Mouse (Mus musculus) megakaryocyte-erythroid progenitor cell, adult 5-6 weeks (primary cell): ENCODE data around the gene Topbp1. TPM values are rescaled to one million over a fixed set of nuclear protein-coding genes. Genes with fewer than 3 reads are reported as not detected.

Experiments
- ATAC-seq: replicated peaks from 2 replicates; pipeline ENCODE4 v1.8.0; 2016; ENCODE audit warnings: mild to moderate bottlenecking, inconsistent platforms; ENCODE audit not compliant: severe bottlenecking, poor library complexity, low FRiP score, low TSS enrichment
- total RNA-seq, 2 experiments: library from RNA; stranded (forward) in 1 of 2; stranded (reverse) in 1 of 2; fragments of 200-1000, 215-1000 nt in 1 of 2; fragments of >200 nt in 1 of 2; fragmentation: Nextera tagmentation in 1 of 2; gene quantifications; 2 replicates each; pipeline ENCODE4 v1.2.3; 2014 to 2017

The Topbp1 gene
- total RNA-seq, 2 experiments from 2014 or later: 141 to 238 TPM

GRCm38 (mm10) chr9:103380566-103380965 lies 75.6 kb downstream of the Topbp1 start:
- ATAC-seq: no peak

- ATAC-seq: no peak
These were observed 78.0 kb downstream of the Topbp1 start for GRCm38 (mm10) chr9:103382989-103383388.

GRCm38 (mm10) chr9:103383576-103383975 lies 78.6 kb downstream of the Topbp1 start:
- no peak for ATAC-seq

GRCm38 (mm10) chr9:103384141-103384796 lies 79.3 kb downstream of the Topbp1 start:
- ATAC-seq: no peak

- ATAC-seq: no peak
These were observed 80.6 kb downstream of the Topbp1 start for GRCm38 (mm10) chr9:103385600-103385999.

- ATAC-seq: no peak
These were observed 81.6 kb downstream of the Topbp1 start for GRCm38 (mm10) chr9:103386573-103386972.

- no peak for ATAC-seq
These were observed 82.1 kb downstream of the Topbp1 start for GRCm38 (mm10) chr9:103387011-103387653.

GRCm38 (mm10) chr9:103389261-103389660 lies 84.2 kb downstream of the Topbp1 start:
- no peak for ATAC-seq

- ATAC-seq: no peak
These were observed 86.9 kb downstream of the Topbp1 start for GRCm38 (mm10) chr9:103391796-103392372.

- ATAC-seq: no peak
These were observed 88.2 kb downstream of the Topbp1 start for GRCm38 (mm10) chr9:103393256-103393655.

- ATAC-seq: no peak
These were observed 93.6 kb downstream of the Topbp1 start for GRCm38 (mm10) chr9:103398509-103399157.

Other genes with a start within 250 kb of the Topbp1 start
- gene Rab6b, start 193.4 kb upstream of the Topbp1 start, total RNA-seq (2014; fragmentation: Nextera tagmentation): 1.1 and 1.8 TPM in 2 replicates
- 0.30 and 0.38 TPM in 2 replicates for gene Rab6b, start 193.4 kb upstream of the Topbp1 start, total RNA-seq (2017)
- gene Srprb, start 103.1 kb upstream of the Topbp1 start, total RNA-seq (2014; fragmentation: Nextera tagmentation): 22.4 and 25.2 TPM in 2 replicates
- gene Srprb, start 103.1 kb upstream of the Topbp1 start, total RNA-seq (2017): 16.1 and 20.9 TPM in 2 replicates
- not detected in 2 replicates for gene Gm20425, start 74.9 kb upstream of the Topbp1 start, total RNA-seq (2014; fragmentation: Nextera tagmentation)
- gene Gm20425, start 74.9 kb upstream of the Topbp1 start, total RNA-seq (2017): not detected in 2 replicates
- gene Trf, start 74.8 kb upstream of the Topbp1 start, total RNA-seq (2014; fragmentation: Nextera tagmentation): 3.1 TPM in 1 of 2 replicates, not detected in the other
- gene Trf, start 74.8 kb upstream of the Topbp1 start, total RNA-seq (2017): 4.0 and 4.1 TPM in 2 replicates
- gene 1300017J02Rik, start 133 bp upstream of the Topbp1 start, total RNA-seq (2014; fragmentation: Nextera tagmentation): 7.2 and 14.6 TPM in 2 replicates
- 4.2 and 14.7 TPM in 2 replicates for gene 1300017J02Rik, start 133 bp upstream of the Topbp1 start, total RNA-seq (2017)
- gene Cdv3, start 60.6 kb downstream of the Topbp1 start, total RNA-seq (2014; fragmentation: Nextera tagmentation): 143 and 145 TPM in 2 replicates
- 243 and 255 TPM in 2 replicates for gene Cdv3, start 60.6 kb downstream of the Topbp1 start, total RNA-seq (2017)
- gene Bfsp2, start 175.2 kb downstream of the Topbp1 start, total RNA-seq (2014; fragmentation: Nextera tagmentation): 1.2 and 22.3 TPM in 2 replicates
- 1.2 and 3.9 TPM in 2 replicates for gene Bfsp2, start 175.2 kb downstream of the Topbp1 start, total RNA-seq (2017)